Mouse (Mus musculus) kidney, embryonic 14.5 days (tissue): ENCODE data around the gene Olfr612. TPM values are rescaled to one million over a fixed set of nuclear protein-coding genes. Genes with fewer than 3 reads are reported as not detected.

Experiments used
- microRNA-seq: library from miRNA; unstranded; fragments of <30 nt; microRNA quantifications from one replicate; pipeline ENCODE4, GENCODE M21; 2016
- polyA plus RNA-seq: library from polyadenylated mRNA; unstranded; fragments of >200 nt; fragmentation: Nextera tagmentation; extraction: Ambion mirVana; gene quantifications from 2 replicates; pipeline ENCODE4 v1.2.1, GENCODE M21; 2014

Gene Olfr612
- polyA plus RNA-seq, 1 experiment from 2014 or later, result not detected

Small RNA genes lying within 50 kb of the gene (microRNA-seq; reads per million reads assigned to microRNA genes)
- gene Gm26506, result not detected

Other genes with a start within 250 kb of the Olfr612 start
- not detected in 2 replicates for gene Olfr596, start 237.1 kb downstream of the Olfr612 start, polyA plus RNA-seq
- not detected in 2 replicates for gene Olfr597, start 226.4 kb downstream of the Olfr612 start, polyA plus RNA-seq
- not detected in 2 replicates for gene Olfr598, start 219.1 kb downstream of the Olfr612 start, polyA plus RNA-seq
- not detected in 2 replicates for gene Olfr599, start 206.8 kb downstream of the Olfr612 start, polyA plus RNA-seq
- not detected in 2 replicates for gene Olfr600, start 193.0 kb downstream of the Olfr612 start, polyA plus RNA-seq
- not detected in 2 replicates for gene Olfr601, start 180.1 kb downstream of the Olfr612 start, polyA plus RNA-seq
- not detected in 2 replicates for gene Olfr603, start 156.5 kb downstream of the Olfr612 start, polyA plus RNA-seq
- gene Usp17lc, start 127.6 kb downstream of the Olfr612 start, polyA plus RNA-seq, result not detected in 2 replicates
- not detected in 2 replicates for gene Olfr605, start 97.3 kb downstream of the Olfr612 start, polyA plus RNA-seq
- gene Olfr606, start 93.7 kb downstream of the Olfr612 start, polyA plus RNA-seq, result not detected in 2 replicates
- gene Olfr607, start 78.6 kb downstream of the Olfr612 start, polyA plus RNA-seq, result not detected in 2 replicates
- not detected in 2 replicates for gene Olfr608, start 72.8 kb downstream of the Olfr612 start, polyA plus RNA-seq
- gene Olfr609, start 44.7 kb downstream of the Olfr612 start, polyA plus RNA-seq, result not detected in 2 replicates
- not detected in 2 replicates for gene Olfr610, start 30.6 kb downstream of the Olfr612 start, polyA plus RNA-seq
- gene Olfr611, start 21.9 kb downstream of the Olfr612 start, polyA plus RNA-seq, result not detected in 2 replicates
- gene Olfr613, start 5.4 kb upstream of the Olfr612 start, polyA plus RNA-seq, result not detected in 2 replicates
- not detected in 2 replicates for gene Olfr615, start 13.4 kb upstream of the Olfr612 start, polyA plus RNA-seq
- not detected in 2 replicates for gene Olfr616, start 26.4 kb upstream of the Olfr612 start, polyA plus RNA-seq
- not detected in 2 replicates for gene Olfr617, start 30.3 kb upstream of the Olfr612 start, polyA plus RNA-seq
- gene Olfr618, start 47.4 kb upstream of the Olfr612 start, polyA plus RNA-seq, result not detected in 2 replicates
- not detected in 2 replicates for gene Olfr619, start 57.9 kb upstream of the Olfr612 start, polyA plus RNA-seq
- not detected in 2 replicates for gene Olfr620, start 69.8 kb upstream of the Olfr612 start, polyA plus RNA-seq
- gene Olfr622, start 100.0 kb upstream of the Olfr612 start, polyA plus RNA-seq, result not detected in 2 replicates
- not detected in 2 replicates for gene Olfr623, start 121.0 kb upstream of the Olfr612 start, polyA plus RNA-seq
- gene Olfr624, start 128.5 kb upstream of the Olfr612 start, polyA plus RNA-seq, result 0.04 TPM in 1 of 2 replicates, not detected in the other
- not detected in 2 replicates for gene Olfr625-ps1, start 140.0 kb upstream of the Olfr612 start, polyA plus RNA-seq
- gene Olfr243, start 172.0 kb upstream of the Olfr612 start, polyA plus RNA-seq, result not detected in 2 replicates
- gene Olfr628, start 187.7 kb upstream of the Olfr612 start, polyA plus RNA-seq, result not detected in 2 replicates
- gene Olfr629, start 202.2 kb upstream of the Olfr612 start, polyA plus RNA-seq, result not detected in 2 replicates
- not detected in 2 replicates for gene Olfr630, start 214.6 kb upstream of the Olfr612 start, polyA plus RNA-seq
- not detected in 2 replicates for gene Olfr69, start 228.9 kb upstream of the Olfr612 start, polyA plus RNA-seq
- gene Olfr68, start 237.0 kb upstream of the Olfr612 start, polyA plus RNA-seq, result not detected in 2 replicates
- not detected in 2 replicates for gene Olfr67, start 249.1 kb upstream of the Olfr612 start, polyA plus RNA-seq